Mouse (Mus musculus) hindbrain, embryonic 13.5 days (tissue): Measurements from ENCODE around the gene Rhbdl2. TPM values are rescaled to one million over a fixed set of nuclear protein-coding genes. Genes with fewer than 3 reads are reported as not detected.

Source experiments
- ATAC-seq: fragments of 200-750 bp; cut with Nextera tagmentation; 2 replicates; pipeline ENCODE4 v1.8.0; 2017; ENCODE audit warnings: moderate TSS enrichment; ENCODE audit not compliant: low FRiP score
- H3K27ac ChIP-seq: fragments of 300-500 bp; sonication (generic); 2 replicates; pipeline ENCODE4 v1.5.1; 2015; ENCODE audit warnings: inconsistent platforms, mild to moderate bottlenecking, moderate library complexity
- H3K27me3 ChIP-seq: fragments of 300-500 bp; sonication (generic); 2 replicates; pipeline ENCODE4 v1.6.1; 2015; ENCODE audit warnings: mild to moderate bottlenecking, inconsistent platforms
- H3K36me3 ChIP-seq: fragments of 300-500 bp; sonication (generic); 2 replicates; pipeline ENCODE4 v1.6.1; 2015; ENCODE audit warnings: mild to moderate bottlenecking, inconsistent platforms
- H3K4me1 ChIP-seq: fragments of 300-500 bp; sonication (generic); replicated peaks from 2 replicates; pipeline ENCODE4 v1.6.1; 2015; ENCODE audit warnings: inconsistent platforms
- H3K4me2 ChIP-seq: fragments of 300-500 bp; sonication (generic); 2 replicates; pipeline ENCODE4 v1.6.1; 2015; ENCODE audit warnings: inconsistent platforms, mild to moderate bottlenecking, moderate library complexity
- H3K4me3 ChIP-seq: fragments of 300-500 bp; sonication (generic); 2 replicates; pipeline ENCODE4 v1.5.1; 2015; ENCODE audit warnings: mild to moderate bottlenecking, inconsistent platforms
- H3K9ac ChIP-seq: fragments of 300-500 bp; sonication (generic); 2 replicates; pipeline ENCODE4 v1.6.1; 2015; ENCODE audit warnings: mild to moderate bottlenecking, inconsistent platforms
- H3K9me3 ChIP-seq: fragments of 300-500 bp; sonication (generic); 2 replicates; pipeline ENCODE4 v1.6.1; 2016; ENCODE audit warnings: inconsistent platforms
- WGBS: fragments of 180-500 bp; shearing (Covaris S2); methylation state at CpG from one replicate; pipeline ENCODE4 v1.1.7; 2015; 5-methylcytosine and 5-hydroxymethylcytosine counted together
- polyA plus RNA-seq: library from polyadenylated mRNA; unstranded; fragments of >200 nt; fragmentation: Nextera tagmentation; extraction: Ambion mirVana; gene quantifications from 2 replicates; pipeline ENCODE4 v1.2.1, GENCODE M21; 2015

Rhbdl2 gene
- polyA plus RNA-seq, 1 experiment from 2014 or later = 1.2 TPM

GRCm38 (mm10) chr4:123856888-123857287, 69.2 kb downstream of the Rhbdl2 start:
- H3K9me3 ChIP-seq = 0 out of 2 replicates have a peak, but pooled peaks cover 3% of the 10 kb centered on the region
- H3K27me3 ChIP-seq = no peaks in the 10 kb centered on the region
- H3K9ac ChIP-seq = no peak overlapping the region
- 52% methylated on average over 4 of the region's 4 CpGs for WGBS
- H3K4me3 ChIP-seq = no peak overlapping the region
- no peaks in the 10 kb centered on the region for H3K36me3 ChIP-seq
- H3K4me1 ChIP-seq = no peaks in the 10 kb centered on the region
- H3K4me2 ChIP-seq = no peak overlapping the region
- H3K27ac ChIP-seq = no peak overlapping the region
- ATAC-seq = no peak

- Histone ChIP-seq H3K4me3 (no peak overlapping the region), H3K4me2 (no peak overlapping the region), H3K36me3 (no peaks in the 10 kb centered on the region), H3K4me1 (no peaks in the 10 kb centered on the region), H3K27ac (no peak overlapping the region), H3K27me3 (no peaks in the 10 kb centered on the region), H3K9ac (no peak overlapping the region), H3K9me3 (no peaks in the 10 kb centered on the region)
- no peak for ATAC-seq
- WGBS = 90% methylated on average over 7 of the region's 7 CpGs
Measured at GRCm38 (mm10) chr4:123858090-123858489, 70.4 kb downstream of the Rhbdl2 start.

- Histone ChIP-seq H3K9ac (no peak within 1 kb of the TSS), H3K27me3 (no peaks in the 10 kb centered on the region), H3K27ac (no peak within 1 kb of the TSS), H3K9me3 (no peaks in the 10 kb centered on the region), H3K4me2 (no peak within 1 kb of the TSS), H3K4me3 (no peak within 1 kb of the TSS), H3K36me3 (no peaks in the 10 kb centered on the region), H3K4me1 (no peaks in the 10 kb centered on the region)
- WGBS = 84% methylated on average over 3 of the region's 3 CpGs
- ATAC-seq = no peak
Measured at GRCm38 (mm10) chr4:123859379-123859778, 71.7 kb downstream of the Rhbdl2 start, which contains the start of gene 4933427I04Rik. 4933427I04Rik (plus strand) TSS chr4:123859679.

- no peaks in the 10 kb centered on the region for H3K9me3 ChIP-seq
- WGBS = 66% methylated on average over 2 of the region's 2 CpGs
- no peaks in the 10 kb centered on the region for H3K4me1 ChIP-seq
- no peak overlapping the region for H3K9ac ChIP-seq
- H3K27me3 ChIP-seq = no peaks in the 10 kb centered on the region
- ATAC-seq = no peak
- no peak overlapping the region for H3K4me3 ChIP-seq
- H3K36me3 ChIP-seq = no peaks in the 10 kb centered on the region
- no peak overlapping the region for H3K4me2 ChIP-seq
- no peak overlapping the region for H3K27ac ChIP-seq
Measured at GRCm38 (mm10) chr4:123859803-123860202, 72.1 kb downstream of the Rhbdl2 start.

- H3K4me1 ChIP-seq = no peaks in the 10 kb centered on the region
- WGBS = 86% methylated on average over 5 of the region's 5 CpGs
- no peak overlapping the region for H3K27ac ChIP-seq
- no peak for ATAC-seq
- H3K9me3 ChIP-seq = no peaks in the 10 kb centered on the region
- no peaks in the 10 kb centered on the region for H3K36me3 ChIP-seq
- H3K4me2 ChIP-seq = no peak overlapping the region
- H3K27me3 ChIP-seq = no peaks in the 10 kb centered on the region
- H3K4me3 ChIP-seq = no peak overlapping the region
- no peak overlapping the region for H3K9ac ChIP-seq
Measured at GRCm38 (mm10) chr4:123860621-123861020, 72.9 kb downstream of the Rhbdl2 start.

Other genes starting within 250 kb of the Rhbdl2 start
- gene Macf1, start 103.5 kb upstream of the Rhbdl2 start, polyA plus RNA-seq = 67.3 and 69.5 TPM in 2 replicates
- gene Ndufs5, start 69.7 kb upstream of the Rhbdl2 start, polyA plus RNA-seq = 438 and 450 TPM in 2 replicates
- 85.9 and 88.5 TPM in 2 replicates for gene Akirin1, start 37.5 kb upstream of the Rhbdl2 start, polyA plus RNA-seq
- gene 4933427I04Rik, start 71.8 kb downstream of the Rhbdl2 start, polyA plus RNA-seq = 0.12 and 0.19 TPM in 2 replicates
- 31.5 and 46.3 TPM in 2 replicates for gene Mycbp, start 117.0 kb downstream of the Rhbdl2 start, polyA plus RNA-seq
- 46.3 and 47.0 TPM in 2 replicates for gene Rragc, start 129.6 kb downstream of the Rhbdl2 start, polyA plus RNA-seq
- not detected in 2 replicates for gene 4930535I16Rik, start 130.1 kb downstream of the Rhbdl2 start, polyA plus RNA-seq